Mouse (Mus musculus): Measurements from ENCODE around the gene Zfp146. TPM values are rescaled to one million over a fixed set of nuclear protein-coding genes. Genes with fewer than 3 reads are reported as not detected.
A peak's percentile ranks its signal among the peaks of the same experiment; 100 is the strongest.
"Not testable (repeated sequence)": the region's sequence is repeated elsewhere in the genome, so short reads cannot be mapped to it uniquely, and the experiment has no call there.

Zfp146 gene
- total RNA-seq, 2 experiments from 2014 or later, result 46.2 to 54.5 TPM

DNA sequence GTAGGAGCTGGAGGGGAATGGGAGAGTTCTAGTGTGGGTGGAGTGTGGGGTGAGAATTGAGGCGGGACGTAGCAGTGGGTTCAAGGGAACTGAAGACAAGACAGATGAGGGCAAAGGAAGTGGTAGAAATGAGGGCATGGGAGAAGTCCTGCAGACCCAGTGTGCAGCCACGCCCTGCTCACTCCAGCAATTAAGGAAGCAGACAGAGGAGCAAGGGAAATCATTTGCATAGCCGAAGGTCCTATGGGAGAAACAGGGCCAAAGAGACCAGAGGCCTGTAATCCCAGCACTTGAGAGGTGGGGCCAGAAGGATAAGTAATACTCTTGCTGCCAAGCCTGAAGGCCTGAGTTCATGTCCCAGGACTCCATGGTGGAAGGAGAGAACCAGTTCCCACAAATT lies 37.2 kb downstream of the Zfp146 start:
- no peak for DNase-seq (ENCODE audit: low spot score in 2 of 2)

DNA sequence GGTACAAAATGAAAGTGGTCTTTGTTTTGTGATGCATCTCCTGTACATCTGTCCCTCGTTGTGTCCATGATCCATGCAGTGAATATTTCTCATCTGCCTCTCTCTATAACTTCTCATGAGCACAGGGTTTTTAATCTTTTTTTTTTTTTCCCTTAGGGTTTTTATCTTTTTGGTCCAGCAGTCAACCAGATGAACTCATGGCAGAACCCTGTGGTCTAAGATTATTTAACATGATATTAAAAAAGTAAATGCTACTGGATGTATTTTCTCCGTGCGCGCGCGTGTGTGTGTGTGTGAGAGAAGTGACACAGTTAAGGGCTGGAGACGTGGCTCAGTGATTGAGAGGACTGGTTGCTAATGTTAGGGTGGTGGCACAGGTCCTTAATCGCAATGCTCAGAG lies 39.6 kb downstream of the Zfp146 start:
- DNase-seq (ENCODE audit: low spot score in 2 of 2), result no peak

DNA sequence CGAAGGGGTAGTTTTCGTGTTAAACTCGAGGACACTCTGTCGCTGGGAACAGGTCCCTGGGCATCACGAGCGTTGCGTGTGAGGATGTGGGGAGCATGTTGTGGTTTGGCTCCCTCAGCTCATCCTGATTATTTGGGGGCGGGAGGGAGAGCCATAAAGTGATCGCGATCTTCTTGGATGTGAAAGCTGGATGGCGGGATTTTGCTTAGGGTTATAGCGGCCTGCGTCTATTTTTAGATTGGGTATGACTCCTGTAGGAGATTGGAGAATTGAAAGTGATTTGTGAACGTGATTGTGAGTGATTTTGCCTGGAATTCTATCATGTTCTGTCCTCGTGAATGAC lies 47.4 kb downstream of the Zfp146 start:
- DNase-seq (ENCODE audit: low spot score in 2 of 2), result no peak

DNA sequence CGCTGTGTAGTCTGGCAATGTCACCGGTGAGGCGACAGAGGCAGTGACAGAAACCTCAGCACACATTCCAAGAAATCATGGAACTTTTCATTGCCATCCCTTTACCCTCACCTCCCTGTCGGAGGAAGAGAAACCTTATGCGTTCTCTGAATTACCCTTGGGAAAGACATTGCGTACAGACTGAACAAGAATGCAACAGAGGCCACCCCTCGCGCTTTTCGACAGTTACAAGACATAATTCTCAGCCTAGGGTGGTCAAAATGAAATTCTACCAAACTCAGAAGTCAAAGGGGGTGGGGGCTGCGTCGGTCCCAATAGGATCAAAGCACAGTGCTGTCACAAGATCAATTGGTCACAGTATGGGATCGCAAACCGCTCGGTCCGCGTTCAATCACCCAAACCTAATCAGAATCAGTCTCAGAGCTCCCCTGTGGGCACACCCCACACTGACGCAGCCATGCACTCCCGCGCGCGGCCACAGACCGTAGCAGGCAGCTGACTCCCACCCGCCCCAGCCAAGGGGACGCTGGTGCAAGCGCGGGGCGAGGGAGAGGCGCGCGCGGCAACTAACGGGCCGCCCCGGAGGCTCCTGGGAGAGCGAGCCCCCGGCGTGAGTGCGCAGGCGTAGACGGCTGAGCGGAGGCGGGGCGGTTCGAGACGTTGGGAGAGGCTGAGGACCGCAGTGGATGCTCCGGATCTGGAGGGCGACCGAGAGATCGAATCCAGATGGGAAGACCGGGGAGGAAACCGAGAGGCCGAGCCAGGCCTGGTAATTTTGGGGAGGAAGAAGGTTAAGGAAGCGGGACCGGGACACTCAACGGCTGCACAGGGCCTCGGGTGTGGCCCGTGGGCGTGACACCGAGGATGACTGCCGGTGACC lies 48.0 kb downstream of the Zfp146 start, which contains the start of gene Zfp382:
Gene Zfp382 (plus strand): TSS at position 635 of the 880 bp plus-strand sequence.
- peak; percentile 83 to 92 for DNase-seq (ENCODE audit: low spot score in 2 of 2)

DNA sequence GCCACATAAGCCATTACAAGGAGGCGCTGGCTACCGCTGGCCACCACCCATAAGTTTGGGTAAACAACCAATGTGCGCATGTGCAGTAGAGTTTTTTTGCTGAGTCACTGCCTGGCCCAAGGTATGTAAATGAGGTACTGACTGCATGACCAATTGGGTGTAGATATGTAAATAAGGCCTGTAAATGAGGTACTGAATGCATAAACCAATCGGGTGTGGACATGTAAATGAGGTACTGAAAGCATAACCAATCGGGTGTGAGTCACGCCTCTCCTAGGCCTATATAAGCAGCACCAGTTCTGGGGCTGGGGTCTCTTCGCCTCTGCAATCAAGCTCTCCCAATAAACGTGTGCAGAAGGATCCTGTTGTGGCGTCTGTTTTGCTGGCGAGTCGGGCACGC lies 51.6 kb downstream of the Zfp146 start:
- DNase-seq (ENCODE audit: low spot score in 2 of 2), result not testable (repeated sequence)

DNA sequence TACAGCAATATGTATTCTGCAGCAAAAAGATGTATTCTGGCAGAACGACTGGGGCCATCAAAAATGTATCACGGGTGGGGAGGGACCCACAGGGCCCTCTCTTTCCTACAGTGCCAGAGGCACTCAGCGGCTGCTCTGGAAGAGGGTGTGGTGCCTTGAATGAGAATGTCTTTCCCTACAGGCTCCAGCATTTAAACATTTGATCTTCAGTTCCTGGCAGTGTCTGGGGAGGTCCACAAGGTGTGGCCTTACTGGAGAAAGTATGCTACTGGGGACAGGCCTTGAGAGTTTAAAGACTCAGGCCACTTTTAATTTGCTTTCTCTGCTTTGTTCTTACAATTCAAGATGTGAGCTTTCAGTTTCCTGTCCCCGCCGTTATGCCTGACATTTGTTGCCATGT lies 53.5 kb downstream of the Zfp146 start:
- no peak for DNase-seq (ENCODE audit: low spot score in 2 of 2)

Other genes starting within 250 kb of the Zfp146 start
- 10 to 100 TPM; 10.9 to 12.9 TPM for gene Zfp74, start 215.7 kb downstream of the Zfp146 start, total RNA-seq (2021)
- gene Zfp568, start 185.8 kb downstream of the Zfp146 start, total RNA-seq (2021), result 100 to 1,000 TPM; 140 to 141 TPM
- gene Zfp14, start 118.4 kb downstream of the Zfp146 start, total RNA-seq (2021), result 1 to 10 TPM; 2.4 to 3.4 TPM
- 1 to 10 TPM; 4.4 to 5.3 TPM for gene Zfp82, start 96.8 kb downstream of the Zfp146 start, total RNA-seq (2021)
- gene Gm26920, start 79.3 kb downstream of the Zfp146 start, total RNA-seq (2021), result not detected
- 1 to 10 TPM; 4.8 to 5.6 TPM for gene Zfp566, start 79.2 kb downstream of the Zfp146 start, total RNA-seq (2021)
- 10 to 100 TPM; 52.5 to 65.2 TPM for gene Zfp260, start 75.0 kb downstream of the Zfp146 start, total RNA-seq (2021)
- 1 to 10 TPM; 8.0 to 9.4 TPM for gene Zfp382, start 47.8 kb downstream of the Zfp146 start, total RNA-seq (2021)
- 100 to 1,000 TPM; 268 to 275 TPM for gene Cox7a1, start 14.4 kb upstream of the Zfp146 start, total RNA-seq (2021)
- 100 to 1,000 TPM; 272 to 284 TPM for gene Capns1, start 29.1 kb upstream of the Zfp146 start, total RNA-seq (2021)
- gene Polr2i, start 62.2 kb upstream of the Zfp146 start, total RNA-seq (2021), result 10 to 100 TPM; 91.6 to 94.0 TPM
- 10 to 100 TPM; 62.5 to 64.9 TPM for gene Tbcb, start 62.5 kb upstream of the Zfp146 start, total RNA-seq (2021)
- under 1 TPM; 0.78 TPM for gene Ovol3, start 66.0 kb upstream of the Zfp146 start, total RNA-seq (2021)
- under 1 TPM; 0.29 to 0.96 TPM for gene Thap8, start 110.3 kb upstream of the Zfp146 start, total RNA-seq (2021)
- 1 to 10 TPM; 5.5 to 7.4 TPM for gene Wdr62, start 110.7 kb upstream of the Zfp146 start, total RNA-seq (2021)
- gene Clip3, start 122.0 kb upstream of the Zfp146 start, total RNA-seq (2021), result 10 to 100 TPM; 29.8 to 42.1 TPM
- 10 to 100 TPM; 25.0 to 26.5 TPM for gene Alkbh6, start 139.0 kb upstream of the Zfp146 start, total RNA-seq (2021)
- gene Syne4, start 145.1 kb upstream of the Zfp146 start, total RNA-seq (2021), result 1 to 10 TPM; 2.5 to 3.8 TPM
- gene E130208F15Rik, start 152.0 kb upstream of the Zfp146 start, total RNA-seq (2021), result 1 to 10 TPM; 1.2 to 1.4 TPM
- 10 to 100 TPM; 12.0 to 13.2 TPM for gene Sdhaf1, start 154.1 kb upstream of the Zfp146 start, total RNA-seq (2021)
- 1 to 10 TPM; 3.3 to 3.8 TPM for gene Lrfn3, start 193.0 kb upstream of the Zfp146 start, total RNA-seq (2021)
- gene Tyrobp, start 244.0 kb upstream of the Zfp146 start, total RNA-seq (2021), result 10 to 100 TPM; 24.9 to 33.3 TPM